Mouse (Mus musculus) urinary bladder, adult 18-20 months (tissue): ENCODE results near the gene Fbxw7.
A peak's percentile ranks its signal among the peaks of the same experiment; 100 is the strongest.

ENCODE experiments used
- DNase-seq, 2 experiments: peaks; one replicate each; pipeline ENCODE4 v3.0.0; 2022; ENCODE audit warnings: low spot score in 2 of 2, mixed read lengths in 2 of 2

Gene Fbxw7

GRCm38 (mm10) chr3:84951698-84952097 lies 136.6 kb downstream of the Fbxw7 start:
- no peak for DNase-seq

GRCm38 (mm10) chr3:84952135-84952534 lies 137.1 kb downstream of the Fbxw7 start:
- peak; percentile 30 to 46 for DNase-seq

- no peak for DNase-seq
Observed at GRCm38 (mm10) chr3:84952585-84953187, 137.6 kb downstream of the Fbxw7 start.

- no peak for DNase-seq
Observed at GRCm38 (mm10) chr3:84955011-84955775, 140.1 kb downstream of the Fbxw7 start.

- no peak for DNase-seq
Observed at GRCm38 (mm10) chr3:84955857-84956256, 140.8 kb downstream of the Fbxw7 start.

GRCm38 (mm10) chr3:84965156-84965555 lies 150.1 kb downstream of the Fbxw7 start:
- no peak for DNase-seq

- DNase-seq, result no peak
Observed at GRCm38 (mm10) chr3:84967364-84967763, 152.3 kb downstream of the Fbxw7 start.

GRCm38 (mm10) chr3:84971561-84971960 lies 156.5 kb downstream of the Fbxw7 start:
- no peak for DNase-seq

GRCm38 (mm10) chr3:84972881-84973280 lies 157.8 kb downstream of the Fbxw7 start:
- no peak for DNase-seq

GRCm38 (mm10) chr3:84974193-84974592 lies 159.1 kb downstream of the Fbxw7 start:
- DNase-seq, result no peak

GRCm38 (mm10) chr3:84978676-84979075 lies 163.6 kb downstream of the Fbxw7 start:
- no peak for DNase-seq

- DNase-seq, result no peak
Observed at GRCm38 (mm10) chr3:84980158-84980557, 165.1 kb downstream of the Fbxw7 start.

- no peak for DNase-seq
Observed at GRCm38 (mm10) chr3:84982688-84983087, 167.6 kb downstream of the Fbxw7 start.

GRCm38 (mm10) chr3:84985121-84985625 lies 170.1 kb downstream of the Fbxw7 start:
- no peak for DNase-seq

GRCm38 (mm10) chr3:84988880-84989279 lies 173.8 kb downstream of the Fbxw7 start:
- DNase-seq, result no peak

- DNase-seq, result no peak
Observed at GRCm38 (mm10) chr3:85005257-85005656, 190.2 kb downstream of the Fbxw7 start.

GRCm38 (mm10) chr3:85012889-85013288 lies 197.8 kb downstream of the Fbxw7 start:
- DNase-seq, result no peak

GRCm38 (mm10) chr3:85015667-85016066 lies 200.6 kb downstream of the Fbxw7 start:
- no peak for DNase-seq

- DNase-seq, result no peak
Observed at GRCm38 (mm10) chr3:85020137-85020536, 205.1 kb downstream of the Fbxw7 start.

- no peak for DNase-seq
Observed at GRCm38 (mm10) chr3:85021816-85022215, 206.7 kb downstream of the Fbxw7 start.

- DNase-seq, result no peak
Observed at GRCm38 (mm10) chr3:85022800-85023199, 207.7 kb downstream of the Fbxw7 start.

- no peak for DNase-seq
Observed at GRCm38 (mm10) chr3:85024237-85024636, 209.2 kb downstream of the Fbxw7 start.
